ENCODE assay signal across 20 mouse cellular contexts in genomic region chr17:62608145-62608544, GRCm38 (mm10).
DNase-seq lines count a peak whose midpoint lies in the region; ATAC-seq and TF ChIP-seq lines count a peak whose summit lies in the region.
"Had no signal": no experiment of that assay in that cellular context is flagged by ENCODE, and none has a peak within 500 bp of the region (broad histone marks: within the 10 kb centered on the region; RNA-seq: fewer than 3 reads in every experiment).

No protein-coding gene starts in this region.

- WGBS in cerebellum, adult 2 months, result 77% methylated on average over 8 of the region's 8 CpGs
- 43% methylated on average over 8 of the region's 8 CpGs for WGBS in kidney, embryonic 15.5 days
- 19% methylated on average over 8 of the region's 8 CpGs for whole genome bisulfite sequencing in midbrain, embryonic 14.5 days

- H3K4me2 ChIP-seq in kidney, embryonic 15.5 days, result no peak overlapping the region
- no peak overlapping the region for H3K4me2 ChIP-seq in midbrain, embryonic 14.5 days (ENCODE audit: low read length)
- H3K4me2 ChIP-seq: embryonic facial prominence, embryonic 13.5 days; heart, embryonic 13.5 days; intestine, embryonic 15.5 days; liver, embryonic 13.5 days; lung, embryonic 15.5 days had no signal

- H3K27me3 ChIP-seq in cerebellum, adult 2 months (ENCODE audit: control insufficient read depth, insufficient read depth, low read length), result no peaks in the 10 kb centered on the region
- H3K27me3 ChIP-seq in kidney, embryonic 15.5 days, result no peaks in the 10 kb centered on the region
- no peaks in the 10 kb centered on the region for H3K27me3 ChIP-seq in midbrain, embryonic 14.5 days (ENCODE audit: control insufficient read depth, insufficient read depth, low read length)
- H3K27me3 ChIP-seq: embryonic facial prominence, embryonic 13.5 days; heart, embryonic 13.5 days; intestine, embryonic 15.5 days; liver, embryonic 13.5 days; lung, embryonic 15.5 days had no signal

- no peak overlapping the region for H3K9ac ChIP-seq in kidney, embryonic 15.5 days
- no peak overlapping the region for H3K9ac ChIP-seq in midbrain, embryonic 14.5 days (replicated peaks; ENCODE audit: low read length)
- H3K9ac ChIP-seq: embryonic facial prominence, embryonic 13.5 days; heart, embryonic 13.5 days; intestine, embryonic 15.5 days; liver, embryonic 13.5 days; lung, embryonic 15.5 days had no signal

- no peaks in the 10 kb centered on the region for H3K9me3 ChIP-seq in kidney, embryonic 15.5 days (replicated peaks)
- no peaks in the 10 kb centered on the region for H3K9me3 ChIP-seq in midbrain, embryonic 14.5 days (ENCODE audit: control insufficient read depth, low read length)
- H3K9me3 ChIP-seq: embryonic facial prominence, embryonic 13.5 days; heart, embryonic 13.5 days; intestine, embryonic 15.5 days; limb, embryonic 10.5 days; liver, embryonic 13.5 days; lung, embryonic 15.5 days had no signal

- H3K36me3 ChIP-seq in kidney, embryonic 15.5 days, result no peaks in the 10 kb centered on the region
- no peaks in the 10 kb centered on the region for H3K36me3 ChIP-seq in midbrain, embryonic 14.5 days (ENCODE audit: control insufficient read depth, insufficient read depth, low read length)
- H3K36me3 ChIP-seq: G1E; intestine, embryonic 15.5 days; liver, embryonic 13.5 days; lung, embryonic 15.5 days had no signal

- TF ChIP-seq CTCF in cerebellum, adult 2 months (IDR thresholded peaks at IDR 0.05; ENCODE audit: borderline replicate concordance, insufficient read depth, low read depth, low read length), result no peak

- 0 out of 2 replicates have a peak, but pooled peaks have one; percentile 46 for ATAC-seq in kidney, embryonic 15.5 days (replicated peaks; ENCODE audit: low FRiP score)
- ATAC-seq in midbrain, embryonic 14.5 days (ENCODE audit: low FRiP score, low TSS enrichment), result peak; percentile 51; the same call in 1 of the 2 replicates
- ATAC-seq in activated CD4-positive, CD25-positive, alpha-beta regulatory T cell, adult 4 months, result no peak
- ATAC-seq: CD4-positive, CD25-positive, alpha-beta regulatory T cell, adult 4 months; intestine, embryonic 15.5 days had no signal

- DNase-seq in cerebellum, postnatal 10 days, result peak; percentile 40 to 56
- DNase-seq in cerebellum, adult 2 months, result no peak
- DNase-seq in kidney, postnatal 10 days, result no peak
- peak; percentile 49 for DNase-seq in midbrain, embryonic 14.5 days
- peak; percentile 37 for DNase-seq in retina, postnatal 7 days (ENCODE audit: low read depth, low spot score)
- DNase-seq in frontal cortex, postnatal 25 days (ENCODE audit: low spot score in 2 of 2), result no peak
- DNase-seq: adrenal gland, adult 8-10 months; cerebellum, adult 11-12 months; heart, postnatal 36 days; liver, embryonic 13.5 days; right cerebral cortex, postnatal 14 days had no signal

- peaks cover 6% of the 10 kb centered on the region for H3K4me1 ChIP-seq in cerebellum, adult 2 months (ENCODE audit: control insufficient read depth, insufficient read depth, low read length)
- H3K4me1 ChIP-seq in kidney, embryonic 15.5 days, result peaks cover 5% of the 10 kb centered on the region; the same call in 1 of the 2 replicates
- peaks cover 23% of the 10 kb centered on the region for H3K4me1 ChIP-seq in midbrain, embryonic 14.5 days (ENCODE audit: control insufficient read depth, insufficient read depth, low read length)
- H3K4me1 ChIP-seq: intestine, embryonic 15.5 days; liver, embryonic 13.5 days; lung, embryonic 15.5 days had no signal

- H3K4me3 ChIP-seq in cerebellum, adult 2 months (replicated peaks; ENCODE audit: insufficient read depth, low read depth, low read length), result no peak overlapping the region
- H3K4me3 ChIP-seq in kidney, embryonic 15.5 days (replicated peaks), result no peak overlapping the region
- no peak overlapping the region for H3K4me3 ChIP-seq in midbrain, embryonic 14.5 days (replicated peaks; ENCODE audit: low read depth, low read length)
- H3K4me3 ChIP-seq: embryonic facial prominence, embryonic 13.5 days; heart, embryonic 13.5 days; intestine, embryonic 15.5 days; limb, embryonic 10.5 days; liver, embryonic 13.5 days; lung, embryonic 15.5 days had no signal

- no peak overlapping the region for H3K27ac ChIP-seq in cerebellum, adult 2 months (ENCODE audit: insufficient read depth, low read length)
- H3K27ac ChIP-seq in kidney, embryonic 15.5 days, result no peak overlapping the region
- H3K27ac ChIP-seq in midbrain, embryonic 14.5 days (replicated peaks; ENCODE audit: low read depth, low read length), result no peak overlapping the region
- H3K27ac ChIP-seq: embryonic facial prominence, embryonic 13.5 days; heart, embryonic 13.5 days; intestine, embryonic 15.5 days; limb, embryonic 10.5 days; liver, embryonic 13.5 days; lung, embryonic 15.5 days had no signal

- TF ChIP-seq POLR2A in cerebellum, adult 2 months (IDR thresholded peaks at IDR 0.05; ENCODE audit: borderline replicate concordance, insufficient read depth, low read length), result no peak

Comparison
In these comparisons a context has a peak if more than half of its experiments do, and no peak if none do; other contexts are left out.
1. DNase-seq: peak in cerebellum, postnatal 10 days (2 of 2), midbrain, embryonic 14.5 days (single experiment) and retina, postnatal 7 days (single experiment); none in cerebellum, adult 2 months (0 of 2), kidney, postnatal 10 days (single experiment) and frontal cortex, postnatal 25 days (0 of 2).